Mouse (Mus musculus): ENCODE measurements at regions not wholly inside any gene's neighbourhood (a gene's known extent, or its start where the extent isn't known, plus 50 kb on each side); places are given as distances from the start of the nearest gene placed in this dataset.
A peak's percentile ranks its signal among the peaks of the same experiment; 100 is the strongest.

- no peak for DNase-seq (ENCODE audit: low spot score in 2 of 2)
- intact Hi-C loops (cut with DNase I): no loop called here
Measured at GRCm38 (mm10) chr13:101878168-101878567, 110.2 kb upstream of the Pik3r1 start.

DNA sequence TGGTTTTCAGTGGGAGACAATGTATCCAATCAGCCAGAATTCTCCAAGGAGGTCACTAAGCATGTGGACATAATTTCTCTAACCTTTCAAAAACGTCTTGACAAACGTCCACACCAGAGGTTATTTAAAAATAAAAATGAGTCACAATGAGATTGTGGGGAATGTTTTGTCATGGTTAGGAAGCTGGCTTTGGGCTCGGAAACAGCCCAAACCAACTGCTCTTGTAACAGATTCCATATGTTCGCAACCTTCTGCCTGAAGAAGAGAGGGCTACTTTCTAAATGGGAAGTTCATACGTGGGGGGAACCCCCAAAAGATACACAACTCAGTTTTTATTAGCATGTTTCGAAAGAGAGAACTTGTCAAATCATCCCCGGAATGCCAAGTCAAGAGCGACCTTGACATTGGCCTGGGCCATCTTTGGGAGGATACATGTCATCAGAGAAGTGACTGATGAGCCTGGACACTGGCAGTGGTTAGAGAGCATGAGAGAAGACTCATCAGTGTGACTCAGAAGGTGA is 111.6 kb upstream of the Pik3r1 start:
- intact Hi-C loops (cut with DNase I): no loop called here
- DNase-seq (ENCODE audit: low spot score in 2 of 2): no peak

DNA sequence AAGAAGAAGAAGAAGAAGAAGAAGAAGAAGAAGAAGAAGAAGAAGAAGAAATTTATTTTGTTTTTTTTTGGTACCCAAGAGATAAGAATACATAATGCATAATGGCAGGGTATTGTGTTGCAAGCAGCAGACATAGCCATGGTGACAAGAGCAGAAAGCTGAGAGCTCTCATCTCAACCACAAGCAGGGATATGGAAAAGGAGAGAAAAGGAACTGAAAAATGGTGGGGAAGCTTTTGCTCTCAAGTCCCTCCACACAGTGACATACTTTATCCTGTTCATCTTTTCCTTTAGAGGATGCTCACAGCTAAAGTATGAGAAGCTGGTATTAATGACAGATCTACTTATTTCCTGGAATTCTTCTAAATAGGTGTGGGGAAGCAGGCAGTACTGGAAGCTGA is 115.2 kb upstream of the Pik3r1 start:
- intact Hi-C loops (cut with DNase I): no loop called here
- no peak for DNase-seq (ENCODE audit: low spot score in 2 of 2)

DNA sequence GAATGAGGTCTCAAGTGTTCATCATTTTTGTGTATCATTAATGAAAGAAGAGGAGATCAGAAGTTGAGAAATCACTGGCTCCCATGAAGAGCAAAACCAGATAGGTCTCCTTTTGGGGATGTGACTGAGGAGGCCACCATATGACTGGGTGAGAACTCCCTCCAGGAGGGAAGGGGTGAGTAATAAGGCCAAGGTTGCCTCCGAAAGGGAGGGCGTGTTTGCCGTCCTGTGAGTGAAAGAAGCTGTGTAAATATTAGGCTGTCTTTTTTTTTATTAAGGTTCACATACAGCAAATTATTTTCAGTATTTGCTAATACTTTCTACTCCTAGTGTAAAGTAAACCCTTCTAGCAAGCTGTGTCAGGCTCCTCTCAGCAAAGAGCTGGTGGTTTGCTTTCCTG is 116.7 kb upstream of the Pik3r1 start:
- no peak for DNase-seq (ENCODE audit: low spot score in 2 of 2)
- intact Hi-C loops (cut with DNase I): no loop called here

- intact Hi-C loops (cut with DNase I): no loop called here
- no peak for DNase-seq (ENCODE audit: low spot score in 2 of 2)
Measured at GRCm38 (mm10) chr13:101891473-101891872, 123.5 kb upstream of the Pik3r1 start.

GRCm38 (mm10) chr13:101893035-101893600 is 125.1 kb upstream of the Pik3r1 start:
- DNase-seq (ENCODE audit: low spot score in 2 of 2): no peak
- intact Hi-C loops (cut with DNase I): no loop called here

GRCm38 (mm10) chr13:101895161-101895560 is 127.1 kb upstream of the Pik3r1 start:
- intact Hi-C loops (cut with DNase I): no loop called here
- DNase-seq (ENCODE audit: low spot score in 2 of 2): no peak

DNA sequence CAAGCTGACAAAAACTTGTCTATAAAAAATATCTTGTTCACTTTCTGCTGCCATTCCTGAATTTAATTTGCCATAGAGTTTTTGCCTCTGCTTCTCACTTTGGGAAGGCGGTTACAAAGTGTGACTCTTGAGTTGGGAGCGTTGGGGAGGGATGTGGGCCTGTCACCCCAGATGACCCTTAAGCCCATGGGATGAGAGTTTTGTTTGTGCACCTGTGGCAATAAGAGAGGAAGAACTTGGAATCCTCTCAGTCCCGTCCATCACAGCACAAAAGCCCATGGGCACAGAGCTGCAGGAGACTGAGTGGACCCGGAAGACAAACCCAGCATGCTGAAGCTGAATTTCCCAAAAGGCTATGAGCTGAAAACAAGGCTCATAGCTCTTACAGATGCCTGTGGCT is 127.7 kb upstream of the Pik3r1 start:
- no peak for DNase-seq (ENCODE audit: low spot score in 2 of 2)
- intact Hi-C loops (cut with DNase I): no loop called here

- intact Hi-C loops (cut with DNase I): no loop called here
- no peak for DNase-seq (ENCODE audit: low spot score in 2 of 2)
Measured at GRCm38 (mm10) chr13:101896946-101897345, 128.9 kb upstream of the Pik3r1 start.

- intact Hi-C loops (cut with DNase I): no loop called here
- no peak for DNase-seq (ENCODE audit: low spot score in 2 of 2)
Measured at GRCm38 (mm10) chr13:101902213-101902612, 134.2 kb upstream of the Pik3r1 start.

- peak; percentile 45 to 75 for DNase-seq (ENCODE audit: low spot score in 2 of 2)
Measured at GRCm38 (mm10) chr13:101905909-101906676, 138.1 kb upstream of the Pik3r1 start.

DNA sequence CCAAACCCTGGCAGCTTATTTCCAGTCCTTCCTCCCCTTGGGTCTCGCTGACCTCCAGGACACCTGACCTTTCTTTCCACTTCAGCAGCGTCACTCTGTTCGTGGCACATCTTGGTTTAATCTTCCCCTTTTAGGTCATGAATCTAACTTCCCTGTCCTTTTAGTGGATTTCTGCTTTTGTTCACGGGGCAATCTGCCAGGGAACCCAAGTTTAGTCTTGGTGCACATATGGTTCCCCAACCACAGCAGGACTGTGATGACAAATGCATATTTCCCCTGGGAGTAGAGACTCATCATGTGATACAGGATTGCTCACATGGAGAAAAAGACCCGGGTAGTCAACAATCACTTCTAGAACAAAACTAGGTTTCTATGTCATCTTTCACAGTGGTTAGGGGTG is 141.0 kb upstream of the Pik3r1 start:
- intact Hi-C loops (cut with DNase I): loop anchor here (5.0 kb wide), 1 partner anchor 142 kb away; the partner anchor contains the start of gene Pik3r1
- peak; percentile 60 to 67 for DNase-seq (ENCODE audit: low spot score in 2 of 2)

More at GRCm38 (mm10) chr13:101905909-101906676, 138.1 kb upstream of the Pik3r1 start:
- intact Hi-C loops (cut with DNase I): loop anchor here (5.0 kb wide), 1 partner anchor 139 kb away; the partner anchor contains the start of gene Pik3r1

- intact Hi-C loops (cut with DNase I): loop anchor here (10.0 kb wide), 1 partner anchor 734 kb away; no protein-coding TSS in a partner anchor
- no peak for DNase-seq (ENCODE audit: low spot score in 2 of 2)
Measured at GRCm38 (mm10) chr13:101910687-101911086, 142.7 kb upstream of the Pik3r1 start.

- DNase-seq (ENCODE audit: low spot score in 2 of 2): no peak
- intact Hi-C loops (cut with DNase I): loop anchor here (10.0 kb wide), 1 partner anchor 731 kb away; no protein-coding TSS in a partner anchor
Measured at GRCm38 (mm10) chr13:101914132-101914531, 146.1 kb upstream of the Pik3r1 start.

DNA sequence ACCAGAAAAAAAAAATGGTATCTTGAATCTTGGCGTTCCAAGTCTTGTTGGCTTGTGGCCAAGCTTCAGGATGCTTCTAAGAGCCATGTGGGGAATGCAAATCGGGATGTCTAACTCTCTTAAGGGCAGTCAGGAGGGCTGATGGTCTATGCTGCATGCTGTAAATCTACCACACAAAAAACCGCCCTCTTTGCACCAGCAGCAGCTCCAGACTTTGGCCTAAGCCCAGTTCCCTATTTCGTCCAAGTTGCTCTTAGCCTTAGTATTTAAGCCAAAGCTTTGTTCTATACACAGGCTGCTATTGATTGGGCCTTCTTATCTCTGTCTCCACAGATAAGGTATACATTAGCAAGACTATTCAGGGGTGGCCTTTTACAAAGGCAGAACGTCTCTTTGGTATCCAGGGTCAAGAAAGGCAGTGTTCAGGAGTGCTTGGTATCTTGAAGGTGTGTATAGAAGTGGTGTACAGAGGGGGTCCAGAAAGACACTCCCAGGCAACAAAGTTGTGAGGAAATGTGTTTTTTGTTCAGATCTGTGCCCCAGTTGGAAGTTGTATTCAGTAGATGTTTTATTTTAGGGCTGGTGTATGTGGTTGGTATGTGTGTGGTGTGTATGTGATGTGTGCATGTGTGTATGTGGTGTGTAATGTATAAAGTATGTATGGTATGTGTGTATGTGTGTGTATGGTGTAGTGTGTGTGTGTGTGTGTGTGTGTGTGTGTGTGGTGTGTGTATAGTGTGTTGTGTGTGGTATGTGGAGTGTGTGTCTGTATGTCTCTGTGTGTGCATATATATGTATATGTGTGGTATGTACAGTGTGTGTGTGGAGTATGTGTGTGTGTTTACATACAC is 146.9 kb upstream of the Pik3r1 start:
- DNase-seq (ENCODE audit: low spot score in 2 of 2): peak; percentile 68 to 77
- intact Hi-C loops (cut with DNase I): loop anchor here (10.0 kb wide), 1 partner anchor 730 kb away; no protein-coding TSS in a partner anchor

DNA sequence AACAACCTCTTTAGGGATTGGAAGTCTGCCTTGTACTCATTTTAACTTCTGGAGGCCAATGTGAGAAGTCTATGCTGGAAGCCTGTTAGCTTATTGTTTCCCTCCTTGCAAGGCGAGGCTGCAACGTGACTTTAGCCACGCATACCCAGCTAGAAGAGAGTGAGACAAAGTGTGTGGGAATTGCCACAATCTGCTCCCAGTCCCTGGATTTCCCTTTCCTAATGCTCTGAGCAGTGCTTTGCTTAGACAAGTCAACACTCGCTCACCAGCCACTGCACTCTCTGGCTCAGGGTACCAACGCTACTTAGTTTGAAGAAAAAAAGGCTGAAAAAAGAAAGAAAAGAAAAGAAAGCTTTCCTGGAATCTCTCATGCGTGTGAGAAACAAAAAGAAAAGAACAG is 147.5 kb upstream of the Pik3r1 start:
- DNase-seq (ENCODE audit: low spot score in 2 of 2): peak; percentile 22 to 45
- intact Hi-C loops (cut with DNase I): loop anchor here (10.0 kb wide), 1 partner anchor 729 kb away; no protein-coding TSS in a partner anchor

- no peak for DNase-seq (ENCODE audit: low spot score in 2 of 2)
Measured at GRCm38 (mm10) chr13:101915948-101916594, 148.1 kb upstream of the Pik3r1 start.

DNA sequence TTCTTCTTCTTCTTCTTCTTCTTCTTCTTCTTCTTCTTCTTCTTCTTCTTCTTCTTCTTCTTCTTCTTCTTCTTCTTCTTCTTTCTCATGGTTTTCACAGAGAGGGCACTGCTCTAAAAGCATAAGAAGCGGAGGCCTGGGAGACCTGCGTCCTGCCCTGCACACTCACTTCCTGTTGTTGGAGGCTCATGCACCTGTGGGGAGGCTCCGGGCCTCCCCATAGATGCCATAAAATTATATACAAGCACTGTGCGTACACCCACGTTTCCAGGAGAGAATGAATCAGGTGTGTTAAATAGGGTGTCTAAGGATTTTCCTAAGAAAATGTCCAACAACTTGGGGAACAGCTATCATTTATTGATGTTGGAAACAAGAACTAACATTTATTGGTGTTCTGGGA is 148.9 kb upstream of the Pik3r1 start:
- intact Hi-C loops (cut with DNase I): loop anchor here (10.0 kb wide), 1 partner anchor 728 kb away; no protein-coding TSS in a partner anchor
- DNase-seq (ENCODE audit: low spot score in 2 of 2): no peak

More at GRCm38 (mm10) chr13:101915948-101916594, 148.1 kb upstream of the Pik3r1 start:
- intact Hi-C loops (cut with DNase I): loop anchor here (10.0 kb wide), 1 partner anchor 729 kb away; no protein-coding TSS in a partner anchor

- no peak for DNase-seq (ENCODE audit: low spot score in 2 of 2)
- intact Hi-C loops (cut with DNase I): loop anchor here (10.0 kb wide), 1 partner anchor 727 kb away; no protein-coding TSS in a partner anchor
Measured at GRCm38 (mm10) chr13:101918185-101918584, 150.2 kb upstream of the Pik3r1 start.
